Mouse (Mus musculus) lung, embryonic 14.5 days (tissue): ENCODE data around the gene Crybb1. TPM values are rescaled to one million over a fixed set of nuclear protein-coding genes. Genes with fewer than 3 reads are reported as not detected.

Experiments used
- ATAC-seq: fragments of 200-750 bp; cut with Nextera tagmentation; 2 replicates; pipeline ENCODE4 v1.8.0; 2017; ENCODE audit warnings: mild to moderate bottlenecking, moderate TSS enrichment, moderate library complexity; ENCODE audit not compliant: insufficient read depth
- DNase-seq: peaks from one replicate; pipeline ENCODE4 v3.0.0-alpha.2; 2015
- H3K27ac ChIP-seq: fragments of 300-500 bp; sonication (generic); 2 replicates; pipeline ENCODE4 v1.5.1; 2014; ENCODE audit warnings: low read depth, mild to moderate bottlenecking, moderate library complexity
- H3K27me3 ChIP-seq: fragments of 300-500 bp; sonication (generic); 2 replicates; pipeline ENCODE4 v1.6.1; 2014; ENCODE audit warnings: low read length, control low read depth; ENCODE audit not compliant: insufficient read depth
- H3K36me3 ChIP-seq: fragments of 300-500 bp; sonication (generic); 2 replicates; pipeline ENCODE4 v1.6.1; 2014; ENCODE audit warnings: control low read depth; ENCODE audit not compliant: insufficient read depth
- H3K4me1 ChIP-seq: fragments of 300-500 bp; sonication (generic); 2 replicates; pipeline ENCODE4 v1.6.1; 2014; ENCODE audit warnings: antibody characterized with exemption, control low read depth; ENCODE audit not compliant: insufficient read depth
- H3K4me2 ChIP-seq: fragments of 300-500 bp; sonication (generic); 2 replicates; pipeline ENCODE4 v1.6.1; 2014; ENCODE audit warnings: mild to moderate bottlenecking
- H3K4me3 ChIP-seq: fragments of 300-500 bp; sonication (generic); 2 replicates; pipeline ENCODE4 v1.5.1; 2014; ENCODE audit warnings: low read depth, low read length
- H3K9ac ChIP-seq: fragments of 300-500 bp; sonication (generic); 2 replicates; pipeline ENCODE4 v1.6.1; 2014
- H3K9me3 ChIP-seq: fragments of 300-500 bp; sonication (generic); 2 replicates; pipeline ENCODE4 v1.6.1; 2016; ENCODE audit warnings: low read depth, low read length, control low read depth
- CTCF ChIP-seq: IDR thresholded peaks from 2 replicates; pipeline ENCODE4 v1.5.1; 2016; ENCODE audit warnings: antibody characterized with exemption, low read depth
- WGBS: fragments of 180-500 bp; shearing (Covaris S2); extraction: QIAGEN DNeasy Blood & Tissue Kit; methylation state at CpG from one replicate; pipeline ENCODE4 v1.1.7; 2014; 5-methylcytosine and 5-hydroxymethylcytosine counted together
- polyA plus RNA-seq: library from polyadenylated mRNA; unstranded; fragments of >200 nt; fragmentation: Nextera tagmentation; extraction: Ambion mirVana; gene quantifications from 2 replicates; pipeline ENCODE4 v1.2.1, GENCODE M21; 2014

The Crybb1 gene
- polyA plus RNA-seq, 1 experiment from 2014 or later = 2.0 TPM

DNA sequence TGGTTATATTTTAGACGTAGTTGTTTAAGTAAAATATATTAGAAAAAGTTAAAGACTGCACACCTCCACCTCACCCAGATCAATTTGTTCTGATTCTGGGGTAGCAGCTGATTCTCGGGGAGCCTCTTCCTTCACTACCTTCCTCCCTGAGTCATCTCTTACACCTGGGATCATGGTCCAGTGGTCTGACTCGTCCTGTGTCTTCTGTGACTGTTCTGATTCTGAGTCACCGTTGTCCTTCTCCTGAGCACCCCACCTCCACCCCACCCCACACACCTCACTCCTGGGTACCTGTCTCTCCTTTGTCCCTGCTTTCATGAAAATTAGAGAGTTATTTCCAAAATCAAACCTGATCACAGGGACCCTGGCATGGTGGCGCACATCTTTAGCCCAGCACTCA, 9.5 kb downstream of the Crybb1 start:
- DNase-seq = no peak
- WGBS = 81% methylated on average over 5 of the region's 5 CpGs
- Histone ChIP-seq H3K4me3 (no peak overlapping the region), H3K4me2 (no peak overlapping the region), H3K36me3 (no peaks in the 10 kb centered on the region), H3K4me1 (no peaks in the 10 kb centered on the region), H3K27ac (no peak overlapping the region), H3K27me3 (peaks cover 14% of the 10 kb centered on the region), H3K9ac (no peak overlapping the region), H3K9me3 (no peaks in the 10 kb centered on the region)
- TF ChIP-seq CTCF = no peak
- no peak for ATAC-seq

- Histone ChIP-seq H3K9ac (no peak overlapping the region), H3K4me3 (no peak overlapping the region), H3K4me1 (no peaks in the 10 kb centered on the region), H3K27ac (no peak overlapping the region), H3K9me3 (no peaks in the 10 kb centered on the region), H3K27me3 (peaks cover 18% of the 10 kb centered on the region), H3K4me2 (peak overlapping the region; percentile 21; the same call in 1 of the 2 replicates), H3K36me3 (no peaks in the 10 kb centered on the region)
- peak; percentile 79 for ATAC-seq
- WGBS = 5% methylated on average over 10 of the region's 10 CpGs
- TF ChIP-seq CTCF = no peak
- DNase-seq = peak; percentile 61
These were observed 9.9 kb downstream of the Crybb1 start for GRCm38 (mm10) chr5:112265515-112265914.

GRCm38 (mm10) chr5:112266011-112266777, 10.6 kb downstream of the Crybb1 start:
- Histone ChIP-seq H3K4me3 (no peak overlapping the region), H3K9ac (no peak overlapping the region), H3K27ac (no peak overlapping the region), H3K36me3 (no peaks in the 10 kb centered on the region), H3K4me1 (no peaks in the 10 kb centered on the region), H3K9me3 (no peaks in the 10 kb centered on the region), H3K27me3 (peaks cover 19% of the 10 kb centered on the region), H3K4me2 (peak overlapping the region; percentile 21; the same call in 1 of the 2 replicates)
- 53% methylated on average over 9 of the region's 9 CpGs for WGBS
- DNase-seq = no peak
- TF ChIP-seq CTCF = no peak
- no peak for ATAC-seq

- H3K27me3 ChIP-seq = peaks cover 22% of the 10 kb centered on the region
- H3K4me3 ChIP-seq = no peak overlapping the region
- no peak overlapping the region for H3K4me2 ChIP-seq
- H3K9ac ChIP-seq = no peak overlapping the region
- 37% methylated on average over 24 of the region's 24 CpGs for WGBS
- no peak for TF ChIP-seq CTCF
- no peak for DNase-seq
- no peaks in the 10 kb centered on the region for H3K36me3 ChIP-seq
- H3K4me1 ChIP-seq = no peaks in the 10 kb centered on the region
- H3K9me3 ChIP-seq = no peaks in the 10 kb centered on the region
- no peak for ATAC-seq
- H3K27ac ChIP-seq = no peak overlapping the region
These were observed 15.3 kb downstream of the Crybb1 start for GRCm38 (mm10) chr5:112270764-112271541.

DNA sequence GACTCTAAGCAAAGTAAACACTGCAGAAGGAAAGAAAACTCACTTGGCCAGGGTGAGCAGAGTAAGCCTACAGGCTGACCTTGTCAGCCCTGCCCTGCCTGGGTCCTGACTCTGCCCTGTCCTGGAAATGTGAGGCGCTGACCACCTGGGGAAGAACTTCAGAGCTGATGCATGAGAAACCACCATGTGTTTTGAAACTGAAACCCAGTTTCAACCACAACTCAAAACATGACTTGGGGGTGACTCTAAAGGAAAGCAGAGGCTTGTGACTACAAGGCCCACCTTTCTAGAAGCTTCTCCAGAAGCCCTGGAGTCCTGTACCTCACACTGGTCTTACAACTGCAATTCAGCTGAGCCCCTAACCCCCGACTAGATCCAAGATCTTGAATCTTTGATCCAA, 17.3 kb downstream of the Crybb1 start:
- Histone ChIP-seq H3K36me3 (no peaks in the 10 kb centered on the region), H3K4me3 (no peak overlapping the region), H3K4me1 (peaks cover 6% of the 10 kb centered on the region), H3K4me2 (no peak overlapping the region), H3K27me3 (peaks cover 18% of the 10 kb centered on the region), H3K9ac (no peak overlapping the region), H3K9me3 (no peaks in the 10 kb centered on the region), H3K27ac (no peak overlapping the region)
- no peak for ATAC-seq
- TF ChIP-seq CTCF = no peak
- 36% methylated on average over 2 of the region's 2 CpGs for WGBS
- DNase-seq = no peak

DNA sequence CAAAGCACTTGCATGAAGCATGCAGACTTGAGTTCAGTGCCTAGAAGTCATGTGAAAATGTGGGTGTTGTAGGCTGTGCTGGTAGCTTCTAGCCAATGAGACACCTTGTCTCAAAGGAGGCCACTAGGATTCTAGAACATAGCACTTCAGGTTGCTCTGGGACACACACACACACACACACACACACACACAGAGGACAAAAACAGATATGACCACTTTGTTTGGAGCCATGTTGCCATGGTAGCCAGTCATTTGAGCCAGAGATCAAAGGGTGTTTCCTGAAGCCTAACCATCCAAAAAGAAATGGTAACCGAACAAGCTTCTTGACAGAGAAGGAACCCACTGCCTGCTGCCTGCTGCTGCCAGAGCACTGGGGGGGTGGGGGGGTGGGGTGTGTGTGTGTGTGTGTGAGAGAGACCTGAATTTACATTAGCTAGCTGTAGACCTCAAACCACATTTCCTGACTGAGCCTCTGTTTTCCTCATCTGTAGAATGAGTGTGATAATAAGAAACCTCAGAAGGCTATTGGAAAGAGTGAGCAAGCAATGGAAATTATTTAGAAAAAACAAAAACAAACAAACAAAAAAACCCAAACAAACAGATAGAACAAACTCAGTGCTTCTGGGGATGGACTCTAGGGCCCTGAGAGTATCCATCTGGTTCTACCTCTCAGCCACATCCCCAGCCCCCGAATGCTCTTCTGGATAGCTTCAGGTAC, 18.3 kb downstream of the Crybb1 start:
- WGBS = 49% methylated on average over 2 of the region's 2 CpGs
- Histone ChIP-seq H3K36me3 (no peaks in the 10 kb centered on the region), H3K4me1 (peaks cover 8% of the 10 kb centered on the region), H3K4me2 (no peak overlapping the region), H3K9ac (no peak overlapping the region), H3K27ac (no peak overlapping the region), H3K4me3 (no peak overlapping the region), H3K9me3 (no peaks in the 10 kb centered on the region), H3K27me3 (peaks cover 14% of the 10 kb centered on the region)
- no peak for TF ChIP-seq CTCF
- no peak for ATAC-seq
- DNase-seq = no peak
